In genomic region chr2:132390607-132391160, GRCm38 (mm10) we compare ENCODE assay signal across 32 mouse cellular contexts. TPM values are rescaled to one million over a fixed set of nuclear protein-coding genes. Genes with fewer than 3 reads are reported as not detected.
"Had no signal": no experiment of that assay in that cellular context is flagged by ENCODE, and none has a peak within 500 bp of the region (broad histone marks: within the 10 kb centered on the region; RNA-seq: fewer than 3 reads in every experiment).

No protein-coding gene starts in this region.

- H3K9ac ChIP-seq: heart, embryonic 13.5 days; heart, embryonic 15.5 days; hindbrain, embryonic 13.5 days; hindbrain, embryonic 15.5 days; kidney, embryonic 15.5 days; limb, embryonic 12.5 days; liver, embryonic 13.5 days; liver, embryonic 15.5 days; liver, postnatal 0 days had no signal

- H3K27ac ChIP-seq: heart, embryonic 13.5 days; heart, embryonic 15.5 days; hindbrain, embryonic 13.5 days; hindbrain, embryonic 15.5 days; hindbrain, postnatal 0 days; kidney, embryonic 15.5 days; kidney, postnatal 0 days; limb, embryonic 10.5 days; limb, embryonic 12.5 days; liver, embryonic 13.5 days; liver, embryonic 15.5 days had no signal

- H3K4me1 ChIP-seq: heart, embryonic 13.5 days; heart, embryonic 15.5 days; hindbrain, embryonic 13.5 days; hindbrain, embryonic 15.5 days; kidney, embryonic 15.5 days; limb, embryonic 10.5 days; liver, embryonic 13.5 days; liver, embryonic 15.5 days had no signal

- H3K4me3 ChIP-seq: heart, embryonic 13.5 days; heart, embryonic 15.5 days; hindbrain, embryonic 13.5 days; hindbrain, embryonic 15.5 days; kidney, embryonic 15.5 days; limb, embryonic 10.5 days; limb, embryonic 12.5 days; liver, embryonic 13.5 days; liver, embryonic 15.5 days had no signal

- H3K9me3 ChIP-seq: heart, embryonic 13.5 days; heart, embryonic 15.5 days; hindbrain, embryonic 13.5 days; hindbrain, embryonic 15.5 days; kidney, embryonic 15.5 days; limb, embryonic 10.5 days; limb, embryonic 12.5 days; liver, embryonic 13.5 days; liver, embryonic 15.5 days had no signal

- DNase-seq: gastrocnemius, postnatal 14 days; gastrocnemius, postnatal 36 days; heart, adult 18-20 months; heart, postnatal 14 days; heart, postnatal 36 days; kidney, adult 11 months; kidney, adult 2 months; kidney, adult 9 months; kidney, postnatal 14 days; kidney, postnatal 36 days; layer of hippocampus, adult 9-11 months; layer of hippocampus, postnatal 36 days; liver; liver, embryonic 13.5 days; liver, postnatal 0 days had no signal

- ATAC-seq: hindbrain, postnatal 0 days; intestine, embryonic 16.5 days; liver, postnatal 0 days had no signal

- H3K4me2 ChIP-seq: heart, embryonic 11.5 days; heart, embryonic 13.5 days; heart, embryonic 15.5 days; hindbrain, embryonic 13.5 days; hindbrain, embryonic 15.5 days; kidney, embryonic 15.5 days; limb, embryonic 12.5 days; liver, embryonic 11.5 days; liver, embryonic 13.5 days; liver, embryonic 15.5 days had no signal

- H3K36me3 ChIP-seq: heart, embryonic 13.5 days; heart, embryonic 15.5 days; hindbrain, embryonic 13.5 days; hindbrain, embryonic 15.5 days; kidney, embryonic 15.5 days; limb, embryonic 10.5 days; limb, embryonic 12.5 days; liver, embryonic 13.5 days; liver, embryonic 15.5 days had no signal

RNA-seq across cellular contexts. Expression of gene Prokr2, which starts 5.4 kb away (rescaled TPM):
- total RNA-seq: gastrocnemius, adult 18-20 months; gastrocnemius, adult 8-10 months; gastrocnemius, postnatal 14 days; hematopoietic stem cell, adult 5-6 weeks had no signal
- polyA plus RNA-seq: kidney, adult 2 months; large intestine, adult 2 months had no signal
